Mouse (Mus musculus): ENCODE measurements around the gene Ctsd. TPM values are rescaled to one million over a fixed set of nuclear protein-coding genes. Genes with fewer than 3 reads are reported as not detected.
A peak's percentile ranks its signal among the peaks of the same experiment; 100 is the strongest.
"Not testable (repeated sequence)": the region's sequence is repeated elsewhere in the genome, so short reads cannot be mapped to it uniquely, and the experiment has no call there.

Ctsd gene
- total RNA-seq (2021): 100 to 1,000 TPM; 265 to 273 TPM
- long read RNA-seq, experiment 1, transcript Ctsd-202 (9 exons, 2,127 nt): major isoform, 633 of 715 reads
- long read RNA-seq, experiment 1, partial matches to known transcripts: 67 of 715 reads
- long read RNA-seq, experiment 1, other reads (novel, unspliced or antisense): 15 of 715 reads
- long read RNA-seq, experiment 2, transcript Ctsd-202 (9 exons, 2,127 nt): major isoform, 613 of 723 reads
- long read RNA-seq, experiment 2, partial matches to known transcripts: 75 of 723 reads
- long read RNA-seq, experiment 2, other reads (novel, unspliced or antisense): 35 of 723 reads

DNA sequence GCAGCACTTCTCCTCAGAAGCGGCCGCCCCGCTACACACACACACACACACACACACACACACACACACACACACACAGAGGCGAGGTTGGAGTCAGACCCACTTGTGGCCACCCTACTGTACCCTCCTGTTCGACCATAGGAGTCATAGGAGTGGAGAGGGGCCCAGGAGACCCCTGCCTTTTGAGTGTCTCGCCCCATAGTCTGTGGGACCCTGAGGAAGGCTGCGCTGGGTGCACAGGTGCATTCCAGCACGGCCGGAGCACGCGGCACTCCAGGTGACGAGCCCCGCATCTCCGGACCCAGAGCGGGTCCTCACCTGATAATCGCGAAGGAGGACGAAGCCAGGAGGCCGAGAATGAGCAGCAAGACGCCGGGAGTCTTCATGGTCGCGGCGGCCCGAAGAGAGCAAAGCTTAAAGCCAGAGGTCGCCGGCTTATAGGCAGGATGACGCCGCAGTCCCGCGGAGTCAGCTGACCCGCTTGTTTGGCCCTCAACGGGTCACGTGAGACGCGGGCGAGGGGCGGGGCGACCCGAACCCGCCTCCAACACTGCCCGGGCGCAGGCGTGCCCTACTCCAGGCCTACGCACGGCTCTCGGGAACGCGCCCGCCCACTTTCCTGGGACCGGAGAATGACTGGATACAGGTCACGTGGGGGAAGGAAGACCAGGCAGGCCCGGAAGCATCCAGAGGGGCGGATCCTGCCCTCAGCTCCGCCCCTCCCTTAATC lies at the start of gene Ctsd:
TSS of gene Ctsd (minus strand) at position 620 of the 730 bp plus-strand sequence.
- DNase-seq (ENCODE audit: low spot score in 2 of 2): peak; percentile 95 to 98

DNA sequence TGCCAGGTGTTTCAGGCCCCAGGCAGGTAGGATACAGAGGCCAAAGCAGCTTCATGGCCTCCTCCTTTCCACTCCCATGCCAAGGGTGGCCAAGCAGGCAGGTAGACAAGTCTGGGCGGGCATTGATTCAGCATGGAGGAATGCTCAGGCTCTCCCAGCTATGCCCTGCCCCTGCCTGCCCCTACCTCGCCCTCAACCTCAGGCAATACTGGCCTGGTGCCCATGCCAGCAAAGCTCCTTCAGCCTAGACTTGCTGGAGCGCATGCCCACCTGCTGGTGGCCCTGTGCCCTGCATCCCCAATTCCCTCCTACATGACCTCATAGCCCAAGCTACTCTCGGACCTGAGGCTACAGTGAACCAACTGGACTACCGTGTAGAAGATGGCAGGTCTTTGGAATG lies 49.5 kb upstream of the Ctsd start:
- peak in 1 of 2 experiments; percentile 18 for DNase-seq (ENCODE audit: low spot score in 2 of 2)

DNA sequence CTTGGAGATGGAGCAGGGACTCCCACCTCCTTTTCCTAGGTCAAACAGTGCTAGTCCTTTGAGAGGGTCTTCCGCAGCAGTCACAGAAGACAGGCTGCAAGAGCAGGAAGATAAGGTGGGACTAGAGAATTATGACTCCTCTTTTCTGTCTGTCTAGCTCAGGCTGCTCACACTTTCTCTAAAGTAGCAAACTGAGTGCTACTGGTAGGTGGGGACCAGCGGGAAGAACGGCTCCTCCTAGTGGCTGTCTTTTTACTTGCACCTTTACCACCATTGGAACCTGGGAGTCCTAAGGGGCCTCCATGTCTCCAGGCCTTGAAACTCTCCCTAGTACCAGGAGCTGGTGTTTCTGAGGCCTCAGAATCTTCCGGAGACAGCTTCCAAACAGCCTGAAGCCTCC lies 47.7 kb upstream of the Ctsd start:
- DNase-seq (ENCODE audit: low spot score in 2 of 2): peak in 1 of 2 experiments; percentile 63

DNA sequence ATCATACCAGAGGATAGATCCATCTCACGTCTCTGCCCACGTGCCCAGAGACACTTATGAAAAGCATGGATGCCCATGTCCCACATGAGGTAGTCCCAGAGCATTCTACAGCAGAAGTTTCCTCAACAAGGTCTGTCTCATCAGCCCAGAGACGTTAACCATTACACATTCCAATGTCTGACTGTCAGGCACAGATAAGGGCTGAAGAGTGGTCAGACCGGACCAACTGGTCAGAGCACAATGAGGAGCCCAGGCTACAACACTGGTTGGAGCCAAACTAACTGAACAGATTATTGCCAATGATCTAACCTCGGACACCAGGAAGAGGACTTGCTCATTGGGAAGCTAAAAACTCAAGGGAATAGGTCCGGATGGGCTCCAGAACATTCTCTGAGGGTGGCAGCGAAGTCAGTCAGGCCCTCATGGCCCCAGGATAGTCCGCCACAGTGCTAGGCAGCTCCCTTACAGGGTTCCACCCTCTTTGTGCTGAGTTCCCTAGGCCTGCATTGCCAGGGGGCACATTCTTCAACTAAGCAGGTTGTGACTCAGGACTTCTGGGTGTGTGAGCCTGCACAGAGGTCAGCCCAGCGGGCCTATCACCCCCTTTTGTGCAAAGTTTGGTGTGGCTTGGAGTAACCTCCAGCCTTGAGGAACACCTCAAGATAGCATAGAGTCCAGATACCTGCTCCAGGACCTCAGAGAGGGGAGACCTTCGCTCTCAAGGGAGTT lies 46.5 kb upstream of the Ctsd start, which contains the start of gene Syt8:
TSS of gene Syt8 (plus strand) at position 714 of the 729 bp plus-strand sequence.
- DNase-seq (ENCODE audit: low spot score in 2 of 2): peak in 1 of 2 experiments; percentile 14

DNA sequence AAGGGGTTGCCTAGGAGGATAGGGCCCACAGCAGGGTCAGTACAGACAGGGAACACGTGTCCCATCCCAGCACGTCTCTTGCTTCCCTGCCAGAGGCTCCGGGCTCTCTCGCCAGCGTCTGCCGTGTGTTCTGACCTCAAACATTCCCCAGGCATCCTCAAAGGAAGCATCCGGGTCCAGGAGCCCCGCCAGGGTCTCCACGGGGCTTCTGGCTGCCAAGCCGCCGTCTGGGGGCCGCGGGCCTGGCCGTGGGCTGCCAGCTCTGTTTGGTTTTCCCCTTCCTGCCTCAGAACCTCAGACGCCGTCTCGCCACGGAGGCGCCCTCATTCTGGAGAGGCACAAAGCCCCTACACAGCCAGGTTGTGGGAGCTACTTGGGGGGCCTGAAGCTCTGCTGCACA lies 45.8 kb upstream of the Ctsd start:
- DNase-seq (ENCODE audit: low spot score in 2 of 2): peak in 1 of 2 experiments; percentile 43

DNA sequence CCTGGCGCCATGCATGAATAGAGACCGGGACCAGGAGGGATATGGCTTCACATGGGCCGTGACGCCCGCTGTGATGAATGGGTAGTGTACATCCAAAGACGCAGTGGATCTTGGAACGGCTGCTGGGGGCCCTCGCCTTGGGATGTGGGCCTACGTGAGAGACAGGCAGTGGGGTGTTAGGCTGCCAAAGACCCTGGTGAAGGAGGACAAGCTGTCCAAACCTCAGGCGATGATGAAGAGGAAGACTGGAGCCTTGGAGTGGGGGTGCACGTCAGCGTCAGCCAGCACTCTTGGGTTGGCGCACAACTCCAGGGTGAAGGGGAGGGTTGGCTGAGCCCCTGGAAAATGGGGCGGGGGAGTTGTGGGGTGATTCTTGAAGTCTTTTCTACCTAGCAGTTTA lies 43.3 kb upstream of the Ctsd start:
- peak in 1 of 2 experiments; percentile 8 for DNase-seq (ENCODE audit: low spot score in 2 of 2)

DNA sequence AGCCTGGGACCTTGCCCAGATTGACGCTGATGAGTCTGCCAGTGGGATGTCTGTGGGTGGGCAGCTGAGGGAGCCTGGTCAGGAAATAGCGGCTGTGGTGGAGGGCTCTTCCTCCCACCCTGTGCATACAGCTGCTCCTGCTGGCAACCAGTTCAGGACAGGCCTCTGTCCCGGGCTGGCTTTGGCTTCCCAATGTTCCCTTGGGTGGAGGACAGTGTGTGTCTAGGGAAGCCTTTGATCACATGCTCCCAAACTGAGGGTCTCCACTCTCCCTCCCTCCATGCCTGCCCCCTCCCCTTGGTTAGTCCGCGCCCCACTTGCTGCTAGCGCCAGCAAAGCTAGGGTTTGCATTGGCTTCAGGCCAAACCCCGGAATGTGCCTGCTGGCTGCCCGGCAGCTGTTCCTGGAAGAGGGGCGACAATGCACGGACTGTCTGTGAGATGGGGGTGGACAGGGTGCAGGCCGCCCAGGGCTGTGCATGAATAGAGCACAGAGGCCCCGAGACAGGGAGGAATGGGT lies 42.4 kb upstream of the Ctsd start:
- DNase-seq (ENCODE audit: low spot score in 2 of 2): peak in 1 of 2 experiments; percentile 71

DNA sequence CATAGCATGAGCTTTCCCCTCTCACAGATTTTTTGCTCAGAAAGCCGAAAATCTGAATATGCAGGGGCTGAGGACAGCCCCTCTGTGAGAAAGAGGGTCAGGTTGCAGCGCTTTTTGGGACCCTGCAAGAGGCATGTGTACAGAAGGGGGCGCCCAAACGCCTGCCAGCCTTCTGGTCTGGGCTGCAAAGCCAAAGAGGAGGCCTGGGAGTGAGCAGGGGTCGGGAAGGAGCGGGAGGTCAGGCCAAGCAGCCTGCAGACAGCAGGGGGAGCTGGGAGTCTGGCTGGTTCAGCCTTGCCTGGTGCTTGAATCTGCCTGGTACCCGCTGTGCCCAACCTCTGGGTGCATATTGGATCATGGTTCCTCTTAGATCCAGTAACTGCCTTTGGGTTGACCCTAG lies 40.4 kb upstream of the Ctsd start:
- peak in 1 of 2 experiments; percentile 69 for DNase-seq (ENCODE audit: low spot score in 2 of 2)

DNA sequence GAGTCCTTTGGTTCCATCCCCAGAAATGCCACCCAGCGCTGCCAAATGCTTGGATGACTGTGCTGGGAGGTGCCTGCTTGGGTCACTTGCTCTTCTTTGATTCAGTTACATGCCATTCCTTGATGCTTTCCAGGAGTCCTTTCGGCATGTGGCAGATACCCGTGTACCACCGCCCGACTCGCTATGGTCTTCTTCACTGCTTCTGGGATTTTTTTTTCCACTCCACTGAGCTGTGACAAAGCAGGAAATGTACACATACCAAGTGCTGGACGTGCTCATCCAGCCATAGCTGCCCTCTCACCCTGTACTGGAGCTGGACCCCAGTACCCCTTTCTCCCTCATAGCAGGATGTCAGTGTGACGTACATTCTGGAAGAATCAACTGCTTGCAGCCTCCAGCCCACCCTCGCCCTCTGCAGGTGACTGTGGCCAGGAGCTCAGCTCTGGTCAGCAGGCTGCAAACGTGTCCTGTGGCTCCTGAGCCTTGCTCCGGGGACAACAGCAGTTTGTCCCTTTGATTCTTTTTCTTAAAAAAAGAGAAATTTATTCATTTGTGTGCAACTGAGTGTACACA lies 37.9 kb upstream of the Ctsd start:
- DNase-seq (ENCODE audit: low spot score in 2 of 2): no peak

DNA sequence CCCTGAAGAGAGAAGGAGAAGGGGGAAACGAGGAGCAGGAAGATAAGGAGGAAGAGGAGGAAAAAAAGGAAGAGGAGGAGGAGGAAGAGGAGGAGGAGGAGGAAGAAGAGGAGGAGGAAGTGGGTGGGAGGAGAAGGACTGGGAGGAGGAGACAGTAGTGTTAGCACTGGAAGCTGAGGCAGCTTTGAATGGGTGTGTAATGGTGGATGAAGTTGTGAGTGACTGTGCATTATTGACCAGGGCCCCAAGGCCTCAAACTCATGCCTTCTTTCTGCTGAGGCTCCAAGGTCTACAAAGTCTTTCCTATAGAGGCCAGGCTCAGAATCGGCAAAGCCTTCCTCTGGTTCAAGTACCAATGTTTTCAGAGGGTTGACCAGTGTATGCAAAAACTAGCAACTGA lies 34.0 kb upstream of the Ctsd start:
- DNase-seq (ENCODE audit: low spot score in 2 of 2): no peak

DNA sequence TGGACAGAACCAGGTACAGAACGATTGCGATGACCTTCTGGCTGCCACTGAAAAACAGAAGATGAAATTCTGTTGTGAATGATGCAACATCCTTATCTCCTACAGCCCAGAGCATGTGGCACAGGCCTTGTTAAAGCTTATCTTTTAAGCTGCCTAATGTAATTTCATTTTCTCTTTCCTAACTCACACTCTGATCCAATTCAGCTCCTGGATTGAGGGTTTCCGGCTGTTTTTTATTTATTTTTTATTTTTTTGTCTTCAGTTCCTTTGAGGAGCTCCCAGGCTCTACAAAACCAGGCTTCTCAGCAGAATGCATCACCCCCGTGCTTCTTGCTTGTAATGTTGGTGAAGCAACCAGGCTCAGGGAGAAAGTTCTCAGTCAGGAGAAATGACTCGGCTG lies 32.0 kb upstream of the Ctsd start:
- DNase-seq (ENCODE audit: low spot score in 2 of 2): no peak

DNA sequence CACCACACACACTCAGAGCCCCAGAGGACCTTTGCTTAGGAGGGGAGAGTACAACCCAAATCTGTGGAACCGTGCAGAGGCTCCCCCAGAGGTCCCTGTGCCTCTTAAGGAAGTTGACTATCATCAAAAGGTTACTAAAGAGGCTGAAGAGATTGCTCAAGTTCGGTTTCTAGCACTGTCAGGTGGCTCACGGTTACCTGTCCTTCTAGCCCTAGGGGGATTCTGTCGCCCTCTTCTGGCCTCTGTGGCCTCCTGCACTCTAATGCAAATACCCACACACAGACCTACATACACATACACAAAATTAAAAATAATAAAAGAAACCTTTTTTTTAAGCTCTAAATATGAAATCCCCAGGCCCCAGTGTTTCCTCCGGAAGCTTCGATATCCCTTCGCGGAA lies 30.8 kb upstream of the Ctsd start:
- no peak for DNase-seq (ENCODE audit: low spot score in 2 of 2)

DNA sequence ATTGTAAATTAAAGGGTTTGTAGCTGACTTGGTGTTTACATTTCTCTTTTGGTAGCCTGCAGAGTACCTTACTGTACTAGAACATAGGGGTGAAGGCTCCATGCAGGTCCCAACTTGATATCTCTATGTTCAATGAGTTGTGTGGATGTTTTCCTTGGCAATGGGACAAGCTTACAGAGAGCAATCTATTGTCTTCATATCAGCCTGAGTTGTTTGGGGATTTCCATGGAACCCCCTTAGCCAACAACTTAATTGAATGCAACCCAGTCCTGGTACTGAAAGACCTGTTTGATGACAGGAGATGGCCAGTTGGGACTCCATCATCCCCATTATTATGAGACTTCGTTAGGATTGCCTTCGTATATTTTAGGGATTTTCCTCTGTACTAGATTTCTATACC lies 30.2 kb upstream of the Ctsd start:
- DNase-seq (ENCODE audit: low spot score in 2 of 2): no peak

DNA sequence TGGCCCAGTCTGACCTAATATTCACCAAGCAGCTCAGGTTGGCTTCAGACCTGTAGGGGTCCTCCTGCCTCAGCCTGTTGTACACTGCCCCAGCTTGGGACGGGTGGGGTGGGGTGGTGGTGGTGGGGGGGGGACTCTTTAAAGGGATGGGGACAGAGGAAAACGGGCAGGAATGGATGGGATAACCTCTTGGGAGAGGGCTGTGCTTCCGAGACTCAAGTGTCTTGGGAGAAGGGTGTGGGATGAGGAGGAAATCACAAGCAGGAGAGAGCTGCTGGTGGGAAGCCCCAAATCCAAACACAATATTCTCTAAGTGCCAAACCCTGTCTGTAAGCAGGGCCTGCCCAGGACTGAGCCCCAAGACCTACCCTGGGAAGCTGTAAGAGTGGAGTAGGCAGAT lies 28.4 kb upstream of the Ctsd start:
- no peak for DNase-seq (ENCODE audit: low spot score in 2 of 2)

DNA sequence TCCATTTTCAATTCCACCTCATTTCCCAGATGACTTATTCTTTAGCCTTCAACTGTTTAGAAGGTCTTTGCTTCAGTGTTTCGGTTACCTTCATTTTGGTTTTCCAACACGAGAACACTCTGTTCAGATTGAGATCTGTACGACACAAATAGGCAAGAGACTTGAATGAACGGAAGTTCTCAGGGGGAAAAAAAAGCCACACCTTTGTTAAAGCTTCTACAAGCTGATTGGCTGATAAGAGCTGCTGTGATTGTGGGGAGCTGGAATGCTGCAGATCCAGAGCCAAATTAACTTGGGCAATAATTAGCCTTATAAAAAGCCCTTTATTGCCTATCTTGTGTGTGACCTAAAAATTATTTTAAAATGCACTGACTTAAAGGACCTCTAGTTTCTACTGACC lies 27.5 kb upstream of the Ctsd start:
- DNase-seq (ENCODE audit: low spot score in 2 of 2): no peak

DNA sequence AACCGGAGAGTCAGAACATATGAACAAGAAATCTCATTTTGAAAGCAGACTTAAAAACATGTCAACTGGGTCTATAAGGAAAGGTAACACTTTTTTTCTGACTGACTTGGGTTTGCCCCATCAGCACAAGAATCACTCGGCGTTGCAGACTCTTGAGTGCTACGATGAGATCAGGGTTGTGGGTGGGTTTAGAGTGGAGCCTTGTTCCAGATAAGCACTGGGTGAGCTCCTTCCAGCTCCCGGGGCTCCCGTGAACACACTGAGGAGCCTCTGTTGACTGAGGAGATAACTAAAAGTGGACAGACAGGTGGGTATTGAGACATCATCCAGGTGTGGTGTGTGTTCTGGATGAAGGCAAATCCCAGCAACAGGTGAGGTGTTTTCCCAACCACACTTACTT lies 25.4 kb upstream of the Ctsd start:
- DNase-seq (ENCODE audit: low spot score in 2 of 2): no peak

DNA sequence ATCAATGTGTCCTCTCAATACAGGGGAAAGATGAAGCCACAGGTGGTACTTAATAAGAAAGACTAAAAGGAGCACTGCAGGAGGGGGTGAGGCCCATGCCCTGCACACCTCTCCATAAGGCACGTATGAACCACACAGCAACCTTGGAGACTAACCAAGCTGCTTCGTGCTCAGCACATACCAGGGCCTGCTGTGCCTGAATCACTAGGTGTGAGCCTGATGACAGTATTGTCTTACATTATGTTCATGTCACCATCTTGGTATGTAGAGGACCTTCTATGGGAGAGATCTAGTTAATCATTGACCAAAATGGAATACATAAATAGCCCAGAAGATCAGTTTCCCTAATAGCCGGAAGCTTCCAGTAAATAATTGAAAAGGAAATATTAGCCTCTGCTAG lies 21.8 kb upstream of the Ctsd start:
- no peak for DNase-seq (ENCODE audit: low spot score in 2 of 2)

DNA sequence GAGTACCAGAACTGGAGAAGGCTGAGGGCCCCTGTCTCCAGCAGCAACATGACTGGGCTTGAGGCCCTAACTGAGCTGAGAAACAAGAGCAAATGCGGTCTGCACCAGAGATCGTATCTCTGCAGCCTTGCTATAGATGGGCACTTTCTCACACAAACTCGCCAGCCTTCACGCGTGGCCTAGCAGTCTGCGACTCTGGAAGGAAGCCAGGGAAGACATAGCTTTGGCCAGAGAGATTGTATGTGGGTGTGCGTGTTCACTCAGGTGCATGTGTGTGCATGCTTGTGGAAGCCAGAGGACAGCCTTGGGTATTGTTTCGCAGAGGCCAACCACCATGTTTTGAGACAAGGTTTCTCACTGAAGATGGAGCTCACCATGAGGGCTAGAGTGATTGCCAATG lies 20.8 kb upstream of the Ctsd start:
- no peak for DNase-seq (ENCODE audit: low spot score in 2 of 2)

DNA sequence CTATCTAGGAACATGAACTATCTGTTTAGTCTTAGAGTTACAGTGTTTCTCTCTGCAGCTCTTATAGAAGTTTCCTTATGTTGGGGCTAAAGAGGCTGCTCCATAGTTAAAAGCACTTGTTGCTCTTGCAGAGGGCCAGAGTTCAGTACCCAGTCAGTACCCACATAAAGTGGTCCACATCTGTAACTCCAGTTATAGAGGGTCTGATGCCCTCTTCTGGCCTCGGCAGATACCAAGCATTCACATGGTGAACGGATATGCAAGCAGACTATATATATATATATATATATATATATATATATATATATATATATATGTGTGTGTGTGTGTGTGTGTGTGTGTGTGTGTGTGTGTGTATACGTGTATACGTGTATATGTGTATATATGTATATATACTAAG lies 20.1 kb upstream of the Ctsd start:
- no peak for DNase-seq (ENCODE audit: low spot score in 2 of 2)

DNA sequence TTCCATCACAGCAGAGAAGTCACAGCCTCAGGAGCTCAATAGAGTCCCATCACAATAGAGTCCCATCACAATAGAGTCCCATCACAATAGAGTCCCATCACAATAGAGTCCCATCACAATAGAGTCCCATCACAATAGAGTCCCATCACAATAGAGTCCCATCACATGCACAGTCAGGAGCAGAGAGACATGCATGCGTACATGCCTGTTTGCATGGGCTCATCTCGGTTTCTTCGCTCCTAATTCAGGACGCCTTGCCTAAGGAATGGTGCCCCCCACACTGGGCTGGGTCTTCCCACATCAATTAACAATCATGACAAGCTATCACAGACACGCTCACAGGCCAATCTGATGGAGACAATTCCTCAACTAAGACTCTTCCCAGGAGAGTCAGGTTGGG lies 17.3 kb upstream of the Ctsd start:
- DNase-seq (ENCODE audit: low spot score in 2 of 2): not testable (repeated sequence)

DNA sequence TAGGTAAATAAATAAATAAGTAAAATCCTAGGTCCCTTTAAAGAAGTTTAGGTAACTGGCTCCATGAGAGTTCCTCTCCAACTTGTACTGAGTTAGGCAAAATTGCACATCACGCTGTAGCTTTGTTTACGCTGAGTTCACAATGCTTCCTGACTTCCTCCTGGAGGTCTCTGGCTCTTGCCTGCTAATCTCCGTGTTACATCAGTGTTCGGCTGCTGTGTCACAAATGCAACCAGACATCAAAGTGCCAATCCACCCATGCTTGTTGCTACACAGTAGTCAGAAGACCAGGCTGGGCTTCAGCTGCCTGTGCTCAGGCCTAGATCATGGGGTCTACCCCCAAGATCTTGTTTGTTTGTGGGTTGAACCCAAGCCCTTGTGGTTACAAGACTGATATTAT lies 15.8 kb upstream of the Ctsd start:
- DNase-seq (ENCODE audit: low spot score in 2 of 2): no peak

All from gastrocnemius, postnatal 4 days (tissue).